Comparison of ENCODE assay signal across 10 mouse cellular contexts in genomic region chr7:101374155-101374554, GRCm38 (mm10). TPM values are rescaled to one million over a fixed set of nuclear protein-coding genes. Genes with fewer than 3 reads are reported as not detected.
DNase-seq lines count a peak whose midpoint lies in the region; ATAC-seq and TF ChIP-seq lines count a peak whose summit lies in the region.
"Had no signal": no experiment of that assay in that cellular context is flagged by ENCODE, and none has a peak within 500 bp of the region (broad histone marks: within the 10 kb centered on the region; RNA-seq: fewer than 3 reads in every experiment).

No protein-coding gene starts in this region.

- no peak for TF ChIP-seq EP300 in heart, adult 2 months (IDR thresholded peaks at IDR 0.05; ENCODE audit: insufficient read depth, low read depth, low read length)
- 0 out of 2 replicates have a peak, but pooled peaks have one; percentile 30 for TF ChIP-seq EP300 in lung, postnatal 0 days (IDR thresholded peaks at IDR 0.05)

- no peaks in the 10 kb centered on the region for H3K27me3 ChIP-seq in heart, adult 2 months (ENCODE audit: control insufficient read depth, insufficient read depth, low read length)
- H3K27me3 ChIP-seq in heart, embryonic 12.5 days (replicated peaks): peaks cover 10% of the 10 kb centered on the region
- H3K27me3 ChIP-seq in thymus, adult 2 months (ENCODE audit: control insufficient read depth, insufficient read depth, low read length): no peaks in the 10 kb centered on the region
- H3K27me3 ChIP-seq in embryonic facial prominence, embryonic 13.5 days: no peaks in the 10 kb centered on the region
- no peaks in the 10 kb centered on the region for H3K27me3 ChIP-seq in lung, postnatal 0 days (replicated peaks; ENCODE audit: insufficient read depth, low read length)
- H3K27me3 ChIP-seq: Patski had no signal

- H3K9ac ChIP-seq in heart, adult 2 months (ENCODE audit: low read depth, low read length): no peak overlapping the region
- no peak overlapping the region for H3K9ac ChIP-seq in heart, embryonic 12.5 days
- no peak overlapping the region for H3K9ac ChIP-seq in embryonic facial prominence, embryonic 13.5 days
- H3K9ac ChIP-seq in lung, postnatal 0 days (replicated peaks; ENCODE audit: low read depth): no peak overlapping the region

- H3K4me2 ChIP-seq in heart, embryonic 12.5 days: no peak overlapping the region
- H3K4me2 ChIP-seq in embryonic facial prominence, embryonic 13.5 days: no peak overlapping the region
- no peak overlapping the region for H3K4me2 ChIP-seq in lung, postnatal 0 days (replicated peaks; ENCODE audit: low read depth, low read length)

- peak; percentile 74 for TF ChIP-seq CTCF in heart, adult 2 months (IDR thresholded peaks at IDR 0.05)
- TF ChIP-seq CTCF in thymus, adult 2 months (IDR thresholded peaks at IDR 0.05; ENCODE audit: borderline replicate concordance, control insufficient read depth, extremely low read depth, insufficient read depth, low read length, poor library complexity): no peak
- peak; percentile 87 for TF ChIP-seq CTCF in lung, postnatal 0 days (IDR thresholded peaks at IDR 0.05)

- no peak overlapping the region for H3K27ac ChIP-seq in heart, adult 2 months
- no peak overlapping the region for H3K27ac ChIP-seq in heart, embryonic 12.5 days (ENCODE audit: poor library complexity, severe bottlenecking)
- H3K27ac ChIP-seq in thymus, adult 2 months (ENCODE audit: control insufficient read depth, insufficient read depth, low read length): no peak overlapping the region
- H3K27ac ChIP-seq in embryonic facial prominence, embryonic 13.5 days: peak overlapping the region; percentile 11; the same call in 1 of the 2 replicates
- H3K27ac ChIP-seq in lung, postnatal 0 days (ENCODE audit: low read length): no peak overlapping the region

- TF ChIP-seq POLR2A in heart, adult 2 months (IDR thresholded peaks at IDR 0.05; ENCODE audit: insufficient read depth, low read depth, low read length): no peak
- TF ChIP-seq POLR2A in thymus, adult 2 months (IDR thresholded peaks at IDR 0.05; ENCODE audit: control insufficient read depth, extremely low read depth, insufficient read depth, low read length, poor library complexity): no peak

- peaks cover 2% of the 10 kb centered on the region for H3K4me1 ChIP-seq in heart, adult 2 months (ENCODE audit: control insufficient read depth, insufficient read depth, low read length)
- H3K4me1 ChIP-seq in heart, embryonic 12.5 days (replicated peaks): peaks cover 20% of the 10 kb centered on the region
- peaks cover 17% of the 10 kb centered on the region for H3K4me1 ChIP-seq in thymus, adult 2 months (replicated peaks; ENCODE audit: control insufficient read depth, insufficient read depth, low read length)
- peaks cover 18% of the 10 kb centered on the region for H3K4me1 ChIP-seq in embryonic facial prominence, embryonic 13.5 days
- peaks cover 5% of the 10 kb centered on the region; the same call in 1 of the 2 replicates for H3K4me1 ChIP-seq in lung, postnatal 0 days (ENCODE audit: insufficient read depth, low read depth, low read length)

- 0 out of 2 replicates have a peak, but pooled peaks cover 2% of the 10 kb centered on the region for H3K9me3 ChIP-seq in heart, embryonic 12.5 days (replicated peaks)
- no peaks in the 10 kb centered on the region for H3K9me3 ChIP-seq in embryonic facial prominence, embryonic 13.5 days
- H3K9me3 ChIP-seq in lung, postnatal 0 days (ENCODE audit: low read length): no peaks in the 10 kb centered on the region

- ATAC-seq in heart, embryonic 12.5 days (ENCODE audit: insufficient number of reproducible peaks, low FRiP score): no peak
- ATAC-seq in embryonic facial prominence, embryonic 13.5 days (ENCODE audit: insufficient number of reproducible peaks, insufficient read depth, low FRiP score, low TSS enrichment, low read depth): no peak
- ATAC-seq in lung, postnatal 0 days: no peak
- ATAC-seq: Patski had no signal

- H3K79me2 ChIP-seq in heart, adult 2 months (replicated peaks; ENCODE audit: control insufficient read depth, insufficient read depth, low read length): no peaks in the 10 kb centered on the region

- no peak overlapping the region for H3K4me3 ChIP-seq in heart, adult 2 months
- no peak overlapping the region for H3K4me3 ChIP-seq in heart, embryonic 12.5 days
- no peak overlapping the region for H3K4me3 ChIP-seq in thymus, adult 2 months (ENCODE audit: control insufficient read depth, insufficient read depth, low read length)
- H3K4me3 ChIP-seq in embryonic facial prominence, embryonic 13.5 days: no peak overlapping the region
- H3K4me3 ChIP-seq in lung, postnatal 0 days (ENCODE audit: low read depth, low read length): no peak overlapping the region
- H3K4me3 ChIP-seq: myocyte had no signal

- no peak for DNase-seq in heart, adult 2 months
- peak; percentile 49 for DNase-seq in thymus, adult 2 months
- no peak for DNase-seq in thymus, postnatal 36 days
- peak; percentile 84 for DNase-seq in lung, postnatal 0 days (ENCODE audit: low spot score)
- no peak for DNase-seq in spleen, postnatal 4 days (ENCODE audit: low spot score in 2 of 2)
- no peak for DNase-seq in spleen, postnatal 36 days (ENCODE audit: low spot score in 2 of 2)

- intact Hi-C loops in heart, adult 2 months (cut with DNase I): loop anchor here (1.0 to 2.0 kb wide), 2 partner anchors 63 to 313 kb away; no protein-coding TSS in a partner anchor

- no peaks in the 10 kb centered on the region for H3K36me3 ChIP-seq in heart, adult 2 months (ENCODE audit: control insufficient read depth, insufficient read depth, low read length)
- H3K36me3 ChIP-seq in heart, embryonic 12.5 days: no peaks in the 10 kb centered on the region
- H3K36me3 ChIP-seq in thymus, adult 2 months (ENCODE audit: control insufficient read depth, insufficient read depth, low read length): no peaks in the 10 kb centered on the region
- no peaks in the 10 kb centered on the region for H3K36me3 ChIP-seq in embryonic facial prominence, embryonic 13.5 days
- H3K36me3 ChIP-seq in lung, postnatal 0 days (ENCODE audit: insufficient read depth, low read length): no peaks in the 10 kb centered on the region; the same call in 1 of the 2 replicates

RNA-seq across cellular contexts. Expression of gene Arap1, which starts 26.3 kb away (rescaled TPM):
- 10 to 100 TPM; 30.1 to 32.6 TPM for total RNA-seq in heart, adult 2 months (2021)
- 55.9 and 68.5 TPM in 2 replicates for polyA plus RNA-seq in heart, adult 2 months (2012; rRNA removed)
- 19.9 and 22.5 TPM in 2 replicates for polyA plus RNA-seq in heart, embryonic 12.5 days (2016; fragmentation: Nextera tagmentation; extraction: Ambion mirVana)
- polyA plus RNA-seq in thymus, adult 2 months (2012; rRNA removed): 190 and 225 TPM in 2 replicates
- 41.4 and 46.5 TPM in 2 replicates for polyA plus RNA-seq in embryonic facial prominence, embryonic 13.5 days (2015; fragmentation: Nextera tagmentation; extraction: Ambion mirVana)
- 105 and 110 TPM in 2 replicates for polyA plus RNA-seq in lung, postnatal 0 days (2015; fragmentation: Nextera tagmentation; extraction: Ambion mirVana)

RNA-seq across cellular contexts. Expression of gene Gm45837, which starts 36.5 kb away (rescaled TPM):
- total RNA-seq in heart, adult 2 months (2021): not detected
- polyA plus RNA-seq in heart, adult 2 months (2012; rRNA removed): not detected in 2 replicates
- polyA plus RNA-seq in heart, embryonic 12.5 days (2016; fragmentation: Nextera tagmentation; extraction: Ambion mirVana): 0.74 and 2.9 TPM in 2 replicates
- polyA plus RNA-seq in thymus, adult 2 months (2012; rRNA removed): 0.60 TPM in 1 of 2 replicates, not detected in the other
- polyA plus RNA-seq in embryonic facial prominence, embryonic 13.5 days (2015; fragmentation: Nextera tagmentation; extraction: Ambion mirVana): 1.2 and 2.1 TPM in 2 replicates
- polyA plus RNA-seq in lung, postnatal 0 days (2015; fragmentation: Nextera tagmentation; extraction: Ambion mirVana): 4.0 and 4.2 TPM in 2 replicates

RNA-seq across cellular contexts. Expression of gene Pde2a, which starts 47.3 kb away (rescaled TPM):
- total RNA-seq in heart, adult 2 months (2021): 10 to 100 TPM; 56.0 to 57.1 TPM
- 41.6 and 57.0 TPM in 2 replicates for polyA plus RNA-seq in heart, adult 2 months (2012; rRNA removed)
- 3.2 and 6.2 TPM in 2 replicates for polyA plus RNA-seq in heart, embryonic 12.5 days (2016; fragmentation: Nextera tagmentation; extraction: Ambion mirVana)
- polyA plus RNA-seq in thymus, adult 2 months (2012; rRNA removed): 8.2 and 12.0 TPM in 2 replicates
- 7.4 and 10.5 TPM in 2 replicates for polyA plus RNA-seq in embryonic facial prominence, embryonic 13.5 days (2015; fragmentation: Nextera tagmentation; extraction: Ambion mirVana)
- polyA plus RNA-seq in lung, postnatal 0 days (2015; fragmentation: Nextera tagmentation; extraction: Ambion mirVana): 3.2 and 4.3 TPM in 2 replicates

RNA-seq across cellular contexts. Expression of gene Stard10, which starts 57.3 kb away (rescaled TPM):
- 10 to 100 TPM; 53.1 to 62.2 TPM for total RNA-seq in heart, adult 2 months (2021)
- 113 and 141 TPM in 2 replicates for polyA plus RNA-seq in heart, adult 2 months (2012; rRNA removed)
- polyA plus RNA-seq in heart, embryonic 12.5 days (2016; fragmentation: Nextera tagmentation; extraction: Ambion mirVana): 22.9 and 28.6 TPM in 2 replicates
- 25.4 and 31.4 TPM in 2 replicates for polyA plus RNA-seq in thymus, adult 2 months (2012; rRNA removed)
- polyA plus RNA-seq in embryonic facial prominence, embryonic 13.5 days (2015; fragmentation: Nextera tagmentation; extraction: Ambion mirVana): 22.7 and 26.3 TPM in 2 replicates
- 40.3 and 46.3 TPM in 2 replicates for polyA plus RNA-seq in lung, postnatal 0 days (2015; fragmentation: Nextera tagmentation; extraction: Ambion mirVana)

Comparison
In these comparisons a context has a peak if more than half of its experiments do, and no peak if none do; other contexts are left out.
1. DNase-seq: peak in thymus, adult 2 months (single experiment) and lung, postnatal 0 days (single experiment); none in heart, adult 2 months (0 of 2), thymus, postnatal 36 days (0 of 2), spleen, postnatal 4 days (0 of 2) and spleen, postnatal 36 days (0 of 2).